Mouse (Mus musculus): ENCODE results near the gene Hace1. TPM values are rescaled to one million over a fixed set of nuclear protein-coding genes. Genes with fewer than 3 reads are reported as not detected.

The Hace1 gene
- polyA plus RNA-seq, 1 experiment from 2014 or later = 17.0 TPM

DNA sequence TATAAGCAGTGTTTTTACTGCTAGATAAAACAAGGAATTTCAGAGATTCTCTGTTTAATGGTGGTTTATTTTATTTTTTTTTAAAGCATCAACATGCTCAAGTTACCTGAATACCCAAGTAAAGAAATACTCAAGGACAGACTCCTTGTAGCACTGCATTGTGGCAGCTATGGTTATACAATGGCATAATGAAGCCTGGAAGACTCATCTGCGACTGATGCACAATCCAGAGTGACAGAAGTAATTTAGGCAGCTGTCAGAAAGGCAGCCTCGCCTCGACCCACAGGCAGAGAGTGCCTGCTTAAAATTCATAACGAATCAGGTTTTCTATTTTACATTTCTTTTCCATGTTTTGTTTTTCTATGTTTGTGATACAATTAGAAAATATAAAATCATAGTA lies 133.7 kb downstream of the Hace1 start:
- peaks cover 17% of the 10 kb centered on the region; the same call in 1 of the 2 replicates for H3K36me3 ChIP-seq (ENCODE audit: control insufficient read depth, insufficient read depth, low read length)
- 69% methylated on average over 4 of the region's 4 CpGs for WGBS

More for the DNA sequence above, 133.7 kb downstream of the Hace1 start:
- Histone ChIP-seq H3K4me1 (ENCODE audit: control insufficient read depth, insufficient read depth, low read length) (no peaks in the 10 kb centered on the region), H3K4me3 (ENCODE audit: low read depth, low read length) (no peak overlapping the region), H3K27me3 (replicated peaks; ENCODE audit: control insufficient read depth, insufficient read depth, low read length) (no peaks in the 10 kb centered on the region), H3K27ac (replicated peaks; ENCODE audit: low read depth, low read length) (no peak overlapping the region), H3K9ac (ENCODE audit: low read depth, low read length) (no peak overlapping the region), H3K4me2 (ENCODE audit: low read depth, low read length) (no peak overlapping the region), H3K9me3 (ENCODE audit: control insufficient read depth, low read length) (no peaks in the 10 kb centered on the region)
- DNase-seq (ENCODE audit: low spot score) (no peak), ATAC-seq (ENCODE audit: low read depth) (no peak)

Small RNA genes lying within 50 kb of the gene (microRNA-seq; reads per million reads assigned to microRNA genes)
- not detected for gene Gm27731 (ENCODE audit: borderline number of aligned reads)

Other genes with a start within 250 kb of the Hace1 start
- 3.8 and 5.7 TPM in 2 replicates for gene Bves, start 242.1 kb upstream of the Hace1 start, polyA plus RNA-seq (2014; fragmentation: Nextera tagmentation; extraction: Ambion mirVana)
- 0.57 and 0.92 TPM in 2 replicates for gene Lin28b, start 91.4 kb upstream of the Hace1 start, polyA plus RNA-seq (2014; fragmentation: Nextera tagmentation; extraction: Ambion mirVana)